Mouse (Mus musculus) lung, postnatal 14 days (tissue): ENCODE measurements around the gene Zfp429.
"Not testable (repeated sequence)": the region's sequence is repeated elsewhere in the genome, so short reads cannot be mapped to it uniquely, and the experiment has no call there.

ENCODE experiments used
- DNase-seq: peaks from one replicate; pipeline ENCODE4 v3.0.0; 2021

The Zfp429 gene

DNA sequence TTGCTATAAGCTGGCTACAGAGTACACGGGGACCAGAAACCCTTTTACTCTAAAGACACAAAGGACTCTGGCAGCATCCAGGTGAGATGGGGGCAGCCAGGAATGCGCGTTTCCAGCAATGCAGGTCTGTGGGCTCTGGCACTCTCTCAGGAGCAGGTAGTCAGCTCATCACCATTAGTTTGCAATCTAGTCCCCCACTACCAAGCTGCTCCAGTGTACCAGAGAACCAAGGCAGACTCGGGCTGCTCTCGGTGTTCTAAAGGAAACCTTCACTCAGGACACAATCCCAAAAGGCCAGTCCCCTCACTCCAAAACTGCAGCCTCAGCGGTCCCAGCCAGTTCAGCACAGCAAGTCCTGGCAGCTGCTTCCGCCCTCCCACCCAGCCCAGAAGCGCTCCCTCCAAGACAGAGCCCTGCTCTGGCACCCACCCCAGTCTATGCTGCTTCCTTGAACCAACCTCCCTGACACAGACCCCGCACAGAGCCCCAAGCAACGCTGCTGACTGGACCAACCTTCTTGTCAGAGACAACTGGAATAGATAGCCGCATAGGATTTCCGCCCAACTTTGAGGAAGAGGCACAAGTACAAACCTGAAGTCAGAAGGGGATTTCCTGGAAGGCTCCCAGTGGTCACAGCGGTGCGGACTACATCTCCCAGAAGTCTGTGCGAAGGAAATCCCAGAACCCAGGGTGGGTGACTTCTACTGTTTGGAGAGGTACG lies at the start of gene Zfp429:
Gene Zfp429, minus strand, starts transcription at position 637 of the 721 bp plus-strand sequence.
- peak; percentile 76 for DNase-seq

GRCm38 (mm10) chr13:67437095-67437494 lies 37.5 kb upstream of the Zfp429 start:
- DNase-seq, result not testable (repeated sequence)

DNA sequence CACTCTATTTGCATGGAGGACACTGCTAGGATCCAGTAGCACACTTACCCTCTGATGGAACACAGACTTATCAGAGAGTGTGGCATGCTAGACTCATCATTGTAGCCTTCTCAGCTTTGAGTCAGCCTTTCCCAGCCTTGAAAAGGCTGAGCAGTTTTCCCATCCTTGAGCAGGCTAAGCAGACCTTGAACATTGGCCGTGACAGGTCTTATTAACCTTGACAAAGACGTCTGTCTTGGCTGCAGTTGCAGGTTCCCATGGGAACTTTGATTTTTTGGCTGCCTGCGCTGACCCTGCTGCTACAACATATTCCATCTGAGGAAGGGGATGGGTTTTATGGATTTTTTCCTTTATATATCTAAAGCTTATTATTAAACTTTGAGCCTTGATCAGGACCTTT lies 28.5 kb upstream of the Zfp429 start:
- DNase-seq, result no peak

DNA sequence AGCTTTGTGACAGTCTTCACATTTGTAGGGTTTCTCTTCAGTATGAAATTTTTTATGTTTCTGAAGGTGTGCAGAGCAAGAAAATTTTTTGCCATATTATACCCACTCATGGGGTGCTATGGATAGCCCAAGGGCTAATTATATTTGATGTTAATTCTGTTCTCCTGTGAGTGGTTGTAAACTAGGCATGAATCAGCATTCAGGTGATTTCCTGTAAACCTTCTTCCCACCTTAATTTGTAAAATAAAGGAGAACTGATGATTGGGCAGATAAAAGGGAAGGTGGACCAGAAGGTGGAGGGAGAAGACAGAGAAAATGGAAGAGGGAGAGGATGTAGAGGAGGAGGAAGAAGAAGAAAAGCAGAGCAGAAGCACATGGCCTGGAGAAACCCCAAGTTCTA lies 26.1 kb upstream of the Zfp429 start:
- not testable (repeated sequence) for DNase-seq

GRCm38 (mm10) chr13:67422532-67422931 lies 22.9 kb upstream of the Zfp429 start:
- DNase-seq, result not testable (repeated sequence)

GRCm38 (mm10) chr13:67421207-67421857 lies 21.7 kb upstream of the Zfp429 start, which contains the start of gene Zfp459:
TSS of gene Zfp459 (minus strand) at chr13:67421418.
- peak; percentile 51 for DNase-seq

DNA sequence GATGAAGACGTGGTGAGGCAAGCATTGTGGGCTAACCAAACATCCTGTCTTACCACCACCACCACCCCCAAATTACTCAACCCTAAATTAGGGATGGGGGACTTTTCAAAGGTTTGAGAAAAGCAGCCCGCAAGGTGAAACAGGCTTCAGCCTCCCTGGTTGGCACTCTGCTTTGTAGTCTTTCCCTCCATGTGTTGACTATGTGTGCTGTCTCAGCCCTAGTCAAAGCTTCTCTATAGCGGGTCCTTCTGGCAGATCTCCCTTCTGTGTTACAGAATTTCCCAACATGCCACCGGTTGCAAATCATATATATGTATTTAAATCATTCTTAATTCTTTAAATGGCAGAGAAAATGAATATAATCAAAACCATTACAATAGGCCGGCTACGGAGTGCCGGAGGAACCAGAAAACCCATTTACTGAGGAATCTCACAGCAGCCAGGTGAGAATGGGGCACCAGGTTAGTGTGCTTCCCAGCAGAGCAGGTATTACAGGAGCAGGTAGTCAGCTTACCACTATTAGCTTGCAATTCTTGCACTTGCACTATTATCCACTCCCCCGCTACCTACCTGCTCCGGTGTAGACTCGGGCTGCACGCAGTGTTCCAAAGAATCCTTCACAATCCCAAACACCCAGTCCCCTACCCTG lies 21.1 kb upstream of the Zfp429 start:
- no peak for DNase-seq

- DNase-seq, result no peak
Observed at GRCm38 (mm10) chr13:67416811-67417210, 17.2 kb upstream of the Zfp429 start.

DNA sequence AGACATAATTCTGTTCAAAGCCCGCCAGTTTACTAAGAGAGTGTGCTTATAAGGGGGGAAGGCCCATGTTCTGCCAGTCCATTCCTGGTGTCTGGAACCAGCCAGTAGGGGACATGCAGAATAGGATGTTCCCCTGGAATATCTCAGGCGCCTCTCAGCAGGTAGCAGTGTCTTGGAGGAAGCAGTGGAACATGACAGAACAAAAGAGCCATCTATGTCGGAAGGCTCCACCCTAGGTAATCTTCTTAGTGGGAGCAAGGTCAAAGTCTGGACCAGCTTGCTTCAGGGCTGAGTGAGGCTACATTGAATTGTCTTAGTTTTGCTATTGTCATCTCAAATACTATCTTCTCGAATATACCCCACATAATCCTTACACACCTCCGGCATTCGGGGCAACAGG lies 16.1 kb upstream of the Zfp429 start:
- DNase-seq, result no peak

GRCm38 (mm10) chr13:67413634-67414033 lies 14.0 kb upstream of the Zfp429 start:
- DNase-seq, result not testable (repeated sequence)

DNA sequence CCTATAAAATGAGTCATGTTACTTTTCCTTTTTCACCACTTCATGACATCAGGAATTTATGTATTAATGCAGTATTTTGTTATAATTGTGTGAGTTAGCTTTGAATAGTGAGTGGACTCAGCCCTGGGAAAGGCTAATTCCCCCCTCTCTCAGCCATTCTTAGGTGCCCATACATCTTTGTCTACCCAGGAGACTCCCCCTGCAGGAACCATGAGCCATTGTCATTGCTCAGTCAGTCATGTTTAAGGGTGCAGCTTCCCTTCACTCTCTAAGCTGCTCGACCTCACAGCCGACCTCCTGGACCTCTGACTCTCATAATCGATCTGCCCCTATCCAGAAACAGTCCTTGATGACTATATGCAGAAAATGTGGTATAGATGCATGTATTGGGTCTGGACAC lies 23.4 kb downstream of the Zfp429 start:
- DNase-seq, result not testable (repeated sequence)

DNA sequence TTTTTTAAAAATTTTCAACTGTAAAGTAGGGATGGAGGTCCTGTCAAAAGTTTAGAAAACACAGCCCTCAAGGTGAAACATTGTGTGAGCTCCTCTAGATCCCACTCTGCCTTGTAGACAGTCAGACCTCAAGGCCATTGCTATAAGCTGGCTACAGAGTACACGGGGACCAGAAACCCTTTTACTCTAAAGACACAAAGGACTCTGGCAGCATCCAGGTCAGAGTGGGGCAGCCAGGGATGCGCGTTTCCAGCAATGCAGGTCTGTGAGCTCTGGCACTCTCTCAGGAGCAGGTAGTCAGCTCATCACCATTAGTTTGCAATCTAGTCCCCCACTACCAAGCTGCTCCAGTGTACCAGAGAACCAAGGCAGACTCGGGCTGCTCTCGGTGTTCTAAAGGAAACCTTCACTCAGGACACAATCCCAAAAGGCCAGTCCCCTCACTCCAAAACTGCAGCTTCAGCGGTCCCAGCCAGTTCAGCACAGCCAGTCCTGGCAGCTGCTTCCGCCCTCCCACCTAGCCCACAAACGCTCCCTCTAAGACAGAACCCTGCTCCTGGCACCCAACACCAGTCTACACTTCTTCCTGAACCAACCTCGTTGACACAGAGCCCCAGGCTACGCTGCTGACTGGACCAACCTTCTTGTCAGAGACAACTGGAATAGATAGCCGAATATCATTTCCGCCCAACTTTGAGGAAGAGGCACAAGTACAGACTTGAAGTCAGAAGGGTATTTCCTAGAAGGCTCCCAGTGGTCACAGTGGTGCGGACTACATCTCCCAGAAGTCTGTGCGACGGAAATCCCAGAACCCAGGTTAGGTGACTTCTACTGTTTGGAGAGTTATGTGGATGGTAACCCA lies 24.3 kb downstream of the Zfp429 start, which contains the start of the genes Gm28041 and Zfp456:
Gene Gm28041, minus strand, starts transcription at position 684 of the 862 bp plus-strand sequence.
Gene Zfp456, minus strand, starts transcription at position 761 of the 862 bp plus-strand sequence.
- peak; percentile 73 for DNase-seq

DNA sequence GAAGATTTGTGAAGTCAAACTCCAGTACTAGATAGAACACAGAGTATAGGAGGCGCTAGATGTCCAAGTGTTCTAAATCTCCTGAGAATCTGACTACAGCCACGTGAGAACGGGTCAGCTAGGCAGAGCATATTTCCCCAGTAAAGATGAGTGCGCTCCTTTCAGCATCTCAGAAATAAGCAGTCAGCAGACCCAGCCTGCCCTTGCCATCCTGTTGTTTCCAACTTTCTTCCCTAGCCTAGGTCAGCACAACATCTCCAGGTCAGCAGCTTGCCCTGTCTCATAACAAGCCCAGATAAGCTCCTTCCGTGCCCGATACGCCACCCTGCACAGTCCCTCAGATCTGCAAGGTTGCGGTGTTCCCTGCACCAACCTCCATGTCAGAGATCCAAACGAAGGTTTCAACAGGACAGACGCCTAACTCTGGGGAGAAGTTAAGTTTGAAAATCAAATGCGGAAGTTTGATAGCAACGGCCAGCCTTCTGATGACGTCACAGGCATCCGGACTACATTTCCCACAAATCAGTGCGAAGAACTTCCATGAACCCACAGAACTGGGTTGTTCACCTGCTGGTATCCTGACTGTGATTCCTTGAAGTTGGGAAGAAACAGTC lies 39.4 kb downstream of the Zfp429 start, which contains the start of the genes Gm28044 and Zfp953:
Gene Gm28044, minus strand, starts transcription at position 406 of the 614 bp plus-strand sequence.
Gene Zfp953, minus strand, starts transcription at position 475 of the 614 bp plus-strand sequence.
- DNase-seq, result peak; percentile 91

- DNase-seq, result no peak
Observed at GRCm38 (mm10) chr13:67351854-67352253, 47.8 kb downstream of the Zfp429 start.

- DNase-seq, result no peak
Observed at GRCm38 (mm10) chr13:67343422-67343821, 56.2 kb downstream of the Zfp429 start.
